Mouse (Mus musculus) C2C12 (cell line): ENCODE data around the gene Hs6st1.

ENCODE experiments used
- CTCF ChIP-seq: IDR thresholded peaks from one replicate; pipeline ENCODE4 v1.5.1; 2011; ENCODE audit not compliant: control insufficient read depth, insufficient read depth, insufficient read length
- MYOD1 ChIP-seq: IDR thresholded peaks from one replicate; pipeline ENCODE4 v1.6.1; 2011; ENCODE audit warnings: low read depth; ENCODE audit not compliant: control insufficient read depth, insufficient read length

- TF ChIP-seq CTCF = no peak
- no peak for TF ChIP-seq MYOD1
Measured at GRCm38 (mm10) chr1:36079679-36080078, 11.5 kb downstream of the Hs6st1 start.
